Mouse (Mus musculus): ENCODE data around the gene Fermt1. TPM values are rescaled to one million over a fixed set of nuclear protein-coding genes. Genes with fewer than 3 reads are reported as not detected.

Fermt1 gene
- 0.13 and 0.88 TPM in 2 replicates for polyA plus RNA-seq (2015; fragmentation: Nextera tagmentation; extraction: Ambion mirVana)

DNA sequence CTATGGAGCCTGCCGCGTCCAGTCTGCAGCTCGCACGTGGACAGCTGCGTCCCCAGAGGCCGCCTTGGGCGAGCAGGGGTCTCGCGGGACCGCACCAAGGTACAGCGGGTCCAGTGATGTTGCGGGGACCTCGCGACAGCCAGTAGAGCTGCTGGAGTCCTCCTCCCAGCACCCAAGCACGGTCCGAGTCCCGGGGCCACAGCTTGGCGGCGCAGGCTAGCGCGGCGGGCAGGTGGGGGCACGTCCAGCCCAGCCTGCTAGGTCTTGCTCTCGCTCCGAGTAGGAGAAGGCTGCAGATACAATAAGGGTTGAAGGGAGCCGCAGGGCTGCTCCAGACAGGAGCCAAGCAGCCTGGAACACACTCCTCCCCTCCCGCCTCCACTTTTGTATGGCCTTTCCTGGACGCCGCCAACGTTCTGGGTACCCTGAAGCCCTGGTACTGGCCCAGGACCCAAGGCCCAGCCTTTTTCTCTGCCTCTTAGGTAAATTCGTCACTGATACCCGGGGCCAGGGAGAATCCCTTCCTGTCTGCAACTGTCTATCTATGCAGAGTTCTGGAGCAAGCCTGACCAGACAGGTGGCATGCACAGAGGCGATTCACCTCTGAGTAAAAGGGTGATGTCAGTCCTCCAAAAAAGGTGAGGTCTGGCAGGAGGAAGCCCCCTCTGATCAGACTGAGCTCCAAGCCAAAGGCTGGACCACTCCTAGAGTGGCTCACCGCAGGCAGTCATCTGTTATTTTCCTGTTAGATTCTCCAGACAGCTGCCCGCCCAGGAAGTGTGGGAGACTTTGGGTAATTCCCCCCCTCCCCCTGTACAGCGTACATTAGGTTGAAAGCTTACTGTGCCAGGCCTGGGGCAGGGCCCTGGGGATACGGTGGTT is at the start of gene Fermt1:
TSS of gene Fermt1 (minus strand) at position 581 of the 882 bp plus-strand sequence.
- no peaks in the 10 kb centered on the region for H3K9me3 ChIP-seq
- H3K4me3 ChIP-seq: peak within 1 kb of the TSS; percentile 49
- 5% methylated on average over 37 of the region's 37 CpGs for WGBS
- H3K27ac ChIP-seq (replicated peaks): no peak within 1 kb of the TSS
- peak within 1 kb of the TSS; percentile 37 for H3K9ac ChIP-seq
- peak within 1 kb of the TSS; percentile 74 for H3K4me2 ChIP-seq
- no peaks in the 10 kb centered on the region for H3K36me3 ChIP-seq
- peak; percentile 46; the same call in 1 of the 2 replicates for ATAC-seq (ENCODE audit: extremely low read depth, insufficient number of reproducible peaks, low FRiP score, low TSS enrichment)
- peaks cover 14% of the 10 kb centered on the region for H3K4me1 ChIP-seq
- H3K27me3 ChIP-seq (replicated peaks): peaks cover 69% of the 10 kb centered on the region

DNA sequence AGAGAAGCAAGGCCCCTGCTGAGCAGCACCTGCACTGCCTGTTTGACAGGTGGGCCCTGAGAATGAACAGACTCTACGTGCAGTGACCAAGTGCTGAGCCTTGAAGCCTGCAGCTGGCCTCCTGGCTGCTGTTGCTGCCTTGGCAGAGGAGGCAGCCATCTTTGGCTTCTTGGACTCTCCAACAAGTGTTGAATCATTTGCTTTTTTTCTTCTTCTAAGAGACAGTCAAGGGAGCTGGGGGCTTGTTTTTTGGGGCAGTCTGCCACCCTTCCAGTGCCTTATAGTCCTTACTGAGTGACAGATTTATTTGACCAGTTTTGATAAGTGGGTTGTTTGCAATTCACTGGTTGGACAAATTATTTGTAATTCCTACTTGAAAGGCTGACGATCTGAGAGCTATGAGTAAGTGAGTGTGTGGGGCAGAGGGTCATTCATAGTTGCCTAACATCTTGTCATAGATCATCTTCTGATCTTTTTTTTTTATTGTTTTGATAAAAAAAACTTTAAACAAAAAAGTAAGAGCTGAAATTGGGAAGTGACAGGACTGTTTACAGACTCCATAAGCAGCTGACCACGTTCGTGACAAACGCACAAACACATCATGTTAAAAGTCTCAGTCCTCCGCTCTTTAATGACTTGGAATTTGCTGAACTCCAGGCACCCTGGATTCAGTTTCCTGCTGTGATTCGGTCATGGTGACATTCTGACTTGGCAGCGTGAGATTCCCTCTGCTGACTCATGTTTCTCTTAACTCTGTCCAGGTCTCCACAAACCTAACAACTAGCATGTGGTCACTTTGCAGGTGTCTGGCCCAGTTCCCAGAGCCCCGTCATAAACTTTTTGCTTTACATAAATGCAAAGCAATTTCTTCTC is 47.2 kb upstream of the Fermt1 start:
- no peak overlapping the region for H3K4me3 ChIP-seq
- H3K27ac ChIP-seq (replicated peaks): no peak overlapping the region
- no peaks in the 10 kb centered on the region for H3K9me3 ChIP-seq
- no peak for ATAC-seq (ENCODE audit: extremely low read depth, insufficient number of reproducible peaks, low FRiP score, low TSS enrichment)
- H3K4me1 ChIP-seq: peaks cover 10% of the 10 kb centered on the region
- H3K4me2 ChIP-seq: no peak overlapping the region
- 52% methylated on average over 9 of the region's 9 CpGs for WGBS
- H3K9ac ChIP-seq: no peak overlapping the region
- H3K36me3 ChIP-seq: no peaks in the 10 kb centered on the region
- no peaks in the 10 kb centered on the region for H3K27me3 ChIP-seq (replicated peaks)

DNA sequence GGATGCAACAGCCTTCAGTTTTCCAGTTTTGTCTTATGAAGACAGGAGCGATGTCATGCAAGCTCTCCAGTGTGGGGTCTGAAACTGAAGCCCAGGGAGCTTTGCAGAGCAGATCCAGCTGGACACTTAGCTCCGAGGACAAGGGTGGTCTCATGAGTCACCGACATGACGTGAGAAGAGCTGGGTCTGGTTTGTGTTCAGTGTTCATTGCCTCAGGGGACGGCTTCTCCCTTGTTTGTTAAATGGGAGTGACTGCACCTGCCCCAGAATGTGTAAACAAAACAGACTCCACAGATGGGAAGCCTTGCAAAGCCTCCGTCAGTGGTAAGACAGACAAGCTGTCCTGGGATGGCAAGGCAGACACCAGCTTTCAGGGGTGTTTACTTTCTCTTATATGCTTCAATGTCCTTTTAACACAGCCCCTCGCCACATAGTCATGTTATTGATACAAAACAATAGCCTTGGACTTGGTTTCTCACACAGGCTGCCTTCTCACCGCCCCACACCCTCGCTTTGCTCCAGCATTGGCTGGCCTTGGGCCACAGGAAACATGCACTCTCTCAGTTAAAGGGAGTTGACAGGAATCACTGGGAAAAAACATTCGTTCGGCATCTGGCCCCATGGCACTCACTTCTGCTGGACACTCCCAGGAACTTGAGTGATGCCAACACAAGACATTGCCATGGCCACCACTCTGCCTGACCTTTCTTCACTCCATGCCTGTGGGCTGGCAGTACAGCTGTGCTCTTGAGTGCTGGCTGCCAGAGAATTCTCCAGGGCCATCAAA is 44.3 kb upstream of the Fermt1 start:
- H3K4me1 ChIP-seq: peaks cover 10% of the 10 kb centered on the region
- H3K27ac ChIP-seq (replicated peaks): no peak overlapping the region
- H3K4me3 ChIP-seq: no peak overlapping the region
- no peaks in the 10 kb centered on the region for H3K27me3 ChIP-seq (replicated peaks)
- 45% methylated on average over 11 of the region's 11 CpGs for WGBS
- no peaks in the 10 kb centered on the region for H3K9me3 ChIP-seq
- ATAC-seq (ENCODE audit: extremely low read depth, insufficient number of reproducible peaks, low FRiP score, low TSS enrichment): no peak
- H3K9ac ChIP-seq: no peak overlapping the region
- no peaks in the 10 kb centered on the region for H3K36me3 ChIP-seq
- H3K4me2 ChIP-seq: peak overlapping the region; percentile 32

DNA sequence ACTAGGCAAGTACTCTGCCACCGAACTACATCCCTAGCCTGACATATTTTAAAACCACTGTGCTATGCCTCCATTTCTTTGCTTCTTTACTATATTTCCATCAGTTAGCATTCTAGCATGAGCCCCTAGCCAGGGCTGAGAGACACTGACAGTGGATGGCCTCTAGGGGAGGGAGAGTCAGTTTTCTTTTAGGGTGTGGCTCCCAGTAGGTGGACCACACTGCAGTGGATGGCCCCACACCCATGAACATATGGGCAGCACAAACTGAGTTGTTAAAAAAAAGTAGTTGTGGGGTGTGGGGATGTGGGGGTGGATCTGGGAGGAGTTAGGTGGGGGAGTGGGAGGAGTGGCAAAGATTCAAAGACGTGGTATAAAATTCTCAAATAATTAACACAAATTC is 27.6 kb upstream of the Fermt1 start:
- Histone ChIP-seq H3K4me2 (no peak overlapping the region), H3K9me3 (no peaks in the 10 kb centered on the region), H3K27me3 (replicated peaks) (no peaks in the 10 kb centered on the region), H3K4me1 (no peaks in the 10 kb centered on the region), H3K9ac (no peak overlapping the region), H3K27ac (replicated peaks) (no peak overlapping the region), H3K4me3 (no peak overlapping the region), H3K36me3 (no peaks in the 10 kb centered on the region)
- WGBS: 74% methylated on average over 2 of the region's 2 CpGs
- ATAC-seq (ENCODE audit: extremely low read depth, insufficient number of reproducible peaks, low FRiP score, low TSS enrichment): no peak

DNA sequence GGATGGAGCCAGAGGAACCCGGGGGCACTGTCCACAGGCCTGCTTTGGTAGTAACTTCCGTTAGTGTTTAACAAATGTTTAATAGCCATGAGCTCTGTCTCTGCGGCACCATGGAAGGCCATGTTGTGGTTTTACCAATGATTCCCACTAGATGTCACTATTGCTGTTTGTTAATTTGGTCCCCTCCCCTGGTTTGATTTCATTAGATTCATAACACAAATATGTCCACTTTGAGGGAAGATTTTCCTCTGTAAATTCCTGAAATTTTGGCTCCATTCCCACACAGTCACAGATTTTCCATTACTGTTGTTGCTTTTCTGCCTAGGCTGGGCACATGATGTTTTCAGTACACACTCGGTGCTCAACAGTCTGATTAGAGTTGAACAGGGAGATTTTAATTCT is 25.1 kb upstream of the Fermt1 start:
- Histone ChIP-seq H3K4me1 (no peaks in the 10 kb centered on the region), H3K9ac (no peak overlapping the region), H3K4me3 (no peak overlapping the region), H3K27ac (replicated peaks) (no peak overlapping the region), H3K36me3 (no peaks in the 10 kb centered on the region), H3K9me3 (no peaks in the 10 kb centered on the region), H3K4me2 (no peak overlapping the region), H3K27me3 (replicated peaks) (0 out of 2 replicates have a peak, but pooled peaks cover 3% of the 10 kb centered on the region)
- ATAC-seq (ENCODE audit: extremely low read depth, insufficient number of reproducible peaks, low FRiP score, low TSS enrichment): no peak
- 26% methylated on average over 4 of the region's 4 CpGs for WGBS

DNA sequence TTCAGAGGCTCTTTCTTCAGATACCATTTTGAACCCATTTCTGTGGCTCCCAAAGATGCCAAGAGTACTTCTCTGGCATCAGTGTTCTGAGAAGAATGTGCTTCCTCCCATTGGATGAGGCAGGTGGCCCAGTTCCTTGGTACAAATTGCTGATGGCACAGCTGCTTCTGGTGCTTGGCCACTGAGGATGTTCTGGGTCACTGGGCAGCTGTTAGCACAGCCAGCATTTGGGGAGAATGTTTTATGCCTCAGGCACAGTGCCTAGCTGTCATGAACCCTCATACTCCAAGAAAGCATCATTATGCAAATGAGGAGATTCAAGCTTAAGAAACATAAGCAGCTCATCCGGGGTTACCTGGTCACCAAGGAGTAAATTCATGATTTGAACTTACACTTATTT is 12.1 kb upstream of the Fermt1 start:
- no peaks in the 10 kb centered on the region for H3K36me3 ChIP-seq
- 0 out of 2 replicates have a peak, but pooled peaks cover 2% of the 10 kb centered on the region for H3K27me3 ChIP-seq (replicated peaks)
- WGBS: 77% methylated on average over 1 of the region's 1 CpGs
- no peak overlapping the region for H3K9ac ChIP-seq
- H3K9me3 ChIP-seq: no peaks in the 10 kb centered on the region
- H3K4me3 ChIP-seq: no peak overlapping the region
- no peak overlapping the region for H3K4me2 ChIP-seq
- ATAC-seq (ENCODE audit: extremely low read depth, insufficient number of reproducible peaks, low FRiP score, low TSS enrichment): no peak
- no peak overlapping the region for H3K27ac ChIP-seq (replicated peaks)
- no peaks in the 10 kb centered on the region for H3K4me1 ChIP-seq

DNA sequence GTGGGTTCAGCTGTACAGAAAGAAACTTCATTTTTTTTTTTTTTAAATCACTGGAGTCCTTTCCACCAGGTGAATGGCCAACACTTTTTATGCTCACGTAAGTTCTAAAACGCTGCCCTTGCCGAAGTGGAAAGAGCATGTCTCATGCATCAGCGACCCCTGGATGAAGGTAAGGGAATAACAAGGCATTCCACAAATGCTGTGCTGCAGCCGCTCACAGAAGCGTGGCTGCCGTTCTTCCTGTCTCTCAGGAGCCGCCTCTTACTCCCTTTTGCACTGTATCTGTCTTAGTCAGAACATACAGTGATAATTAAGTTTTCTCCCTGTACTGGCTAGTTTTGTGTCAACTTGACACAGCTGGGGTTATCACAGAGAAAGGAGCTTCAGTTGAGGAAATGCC is 6.5 kb upstream of the Fermt1 start:
- H3K4me2 ChIP-seq: no peak overlapping the region
- peaks cover 19% of the 10 kb centered on the region for H3K27me3 ChIP-seq (replicated peaks)
- ATAC-seq (ENCODE audit: extremely low read depth, insufficient number of reproducible peaks, low FRiP score, low TSS enrichment): no peak
- H3K27ac ChIP-seq (replicated peaks): no peak overlapping the region
- no peaks in the 10 kb centered on the region for H3K9me3 ChIP-seq
- WGBS: 4% methylated on average over 8 of the region's 8 CpGs
- H3K36me3 ChIP-seq: no peaks in the 10 kb centered on the region
- H3K9ac ChIP-seq: no peak overlapping the region
- H3K4me3 ChIP-seq: no peak overlapping the region
- H3K4me1 ChIP-seq: no peaks in the 10 kb centered on the region

DNA sequence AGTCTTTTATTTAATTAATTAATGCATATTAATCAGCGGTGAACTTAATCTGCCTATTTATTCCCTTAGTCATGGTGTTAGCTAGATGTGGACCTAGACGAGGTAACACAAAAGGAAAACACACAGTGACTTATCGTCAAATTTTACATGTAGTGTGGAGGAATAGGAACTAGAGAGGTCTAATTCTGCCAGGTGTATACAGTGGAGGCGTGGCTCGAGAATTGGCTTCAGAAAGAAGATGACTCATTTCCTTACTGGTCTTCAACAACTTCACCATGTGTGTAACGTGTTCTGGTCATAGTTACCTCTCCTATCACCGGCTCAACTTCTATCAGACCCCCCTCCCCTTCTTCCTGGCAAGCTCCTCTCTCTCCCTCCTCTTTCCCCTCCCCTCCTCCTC is 2.5 kb upstream of the Fermt1 start:
- 71% methylated on average over 7 of the region's 7 CpGs for WGBS
- H3K27ac ChIP-seq (replicated peaks): no peak overlapping the region
- no peak for ATAC-seq (ENCODE audit: extremely low read depth, insufficient number of reproducible peaks, low FRiP score, low TSS enrichment)

DNA sequence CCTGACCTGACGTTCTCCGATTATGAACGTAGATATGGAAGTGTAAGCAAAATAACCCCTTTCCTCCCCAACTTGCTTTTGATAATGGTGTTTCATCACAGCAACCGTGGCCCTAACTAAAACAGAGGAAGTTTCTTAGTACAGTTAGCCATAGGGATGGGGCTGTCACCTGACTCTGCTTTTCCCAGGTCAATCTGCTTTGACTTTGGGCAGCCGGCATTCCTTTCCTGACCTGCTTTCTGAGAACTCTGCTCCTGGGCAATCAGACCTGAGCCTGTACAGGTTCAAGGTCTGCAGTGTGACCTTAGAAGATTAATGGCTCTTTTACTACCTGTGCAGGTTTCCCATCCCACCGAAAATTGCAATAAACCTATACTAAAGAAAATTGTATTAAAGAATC is 1.3 kb upstream of the Fermt1 start:
- no peak for ATAC-seq (ENCODE audit: extremely low read depth, insufficient number of reproducible peaks, low FRiP score, low TSS enrichment)
- peaks cover 63% of the 10 kb centered on the region for H3K27me3 ChIP-seq (replicated peaks)
- 64% methylated on average over 6 of the region's 6 CpGs for WGBS

More for the DNA sequence above, 2.5 kb upstream of the Fermt1 start:
- Histone ChIP-seq H3K36me3 (no peaks in the 10 kb centered on the region), H3K4me1 (peaks cover 14% of the 10 kb centered on the region), H3K9ac (no peak overlapping the region), H3K4me3 (no peak overlapping the region), H3K4me2 (no peak overlapping the region), H3K9me3 (no peaks in the 10 kb centered on the region), H3K27me3 (replicated peaks) (peaks cover 58% of the 10 kb centered on the region)

DNA sequence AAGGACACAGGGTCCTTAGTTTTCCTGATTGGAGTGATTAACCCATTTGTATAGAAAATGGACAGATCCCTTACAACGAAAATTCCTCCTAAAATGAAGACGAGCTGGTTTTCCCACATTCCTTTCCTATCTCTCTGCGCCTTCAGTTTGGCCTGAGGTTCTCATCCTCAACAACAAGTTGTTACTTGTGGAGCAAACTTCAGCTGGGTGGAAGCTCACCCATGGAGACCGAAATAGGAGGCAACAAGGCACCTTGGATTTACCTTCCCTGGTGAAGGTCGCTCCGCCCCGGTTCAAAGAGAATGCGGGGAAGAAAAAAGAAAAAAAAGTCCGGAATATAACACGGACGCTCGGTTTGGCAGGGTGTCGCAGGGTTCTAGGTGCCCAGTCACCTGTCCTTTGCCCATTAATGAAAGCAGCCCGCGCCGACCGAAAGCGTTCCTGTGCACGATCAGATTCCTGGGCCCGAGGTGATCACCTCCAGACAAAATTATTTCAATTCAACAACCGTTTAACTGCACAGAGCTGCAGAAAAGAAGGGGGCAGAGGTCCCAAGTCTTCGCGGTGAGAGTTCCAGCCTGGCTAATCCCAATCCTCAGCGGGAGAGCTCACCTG is 888 bp downstream of the Fermt1 start:
- Histone ChIP-seq H3K4me3 (peak overlapping the region; percentile 49), H3K9ac (peak overlapping the region; percentile 37), H3K27me3 (replicated peaks) (peaks cover 66% of the 10 kb centered on the region), H3K9me3 (no peaks in the 10 kb centered on the region), H3K4me2 (peak overlapping the region; percentile 74), H3K4me1 (peaks cover 14% of the 10 kb centered on the region), H3K36me3 (no peaks in the 10 kb centered on the region), H3K27ac (replicated peaks) (no peak overlapping the region)
- WGBS: 4% methylated on average over 24 of the region's 24 CpGs
- no peak for ATAC-seq (ENCODE audit: extremely low read depth, insufficient number of reproducible peaks, low FRiP score, low TSS enrichment)

More for the DNA sequence above, 1.3 kb upstream of the Fermt1 start:
- H3K4me2 ChIP-seq: no peak overlapping the region
- no peaks in the 10 kb centered on the region for H3K9me3 ChIP-seq
- no peaks in the 10 kb centered on the region for H3K36me3 ChIP-seq
- H3K4me3 ChIP-seq: no peak overlapping the region
- H3K4me1 ChIP-seq: peaks cover 14% of the 10 kb centered on the region
- no peak overlapping the region for H3K9ac ChIP-seq
- no peak overlapping the region for H3K27ac ChIP-seq (replicated peaks)
